ENCODE assay signal across 8 mouse cellular contexts in genomic region chr6:39724542-39724865, GRCm38 (mm10). TPM values are rescaled to one million over a fixed set of nuclear protein-coding genes. Genes with fewer than 3 reads are reported as not detected.
DNase-seq lines count a peak whose midpoint lies in the region; ATAC-seq and TF ChIP-seq lines count a peak whose summit lies in the region.

No protein-coding gene starts in this region.

- peak overlapping the region; percentile 90 for H3K9ac ChIP-seq in forebrain, embryonic 12.5 days
- H3K9ac ChIP-seq in limb, embryonic 15.5 days: peak overlapping the region; percentile 85

- no peaks in the 10 kb centered on the region for H3K9me3 ChIP-seq in forebrain, embryonic 12.5 days
- H3K9me3 ChIP-seq in limb, embryonic 15.5 days: no peaks in the 10 kb centered on the region

- WGBS in kidney, adult 2 months: under 1% methylated on average over 12 of the region's 12 CpGs
- WGBS in forebrain, embryonic 12.5 days: 0% methylated on average over 12 of the region's 12 CpGs
- under 1% methylated on average over 12 of the region's 12 CpGs for WGBS in limb, embryonic 15.5 days
- WGBS in small intestine, adult 2 months: under 1% methylated on average over 12 of the region's 12 CpGs

- no peak for TF ChIP-seq POLR2A in kidney, adult 2 months (IDR thresholded peaks at IDR 0.05; ENCODE audit: low read depth, low read length)
- no peak for TF ChIP-seq POLR2A in small intestine, adult 2 months (IDR thresholded peaks at IDR 0.05; ENCODE audit: low read depth, low read length)

- peak; percentile 39 for ATAC-seq in forebrain, embryonic 12.5 days (ENCODE audit: low FRiP score)
- peak; percentile 38; the same call in 1 of the 2 replicates for ATAC-seq in limb, embryonic 15.5 days (ENCODE audit: insufficient number of reproducible peaks, low FRiP score, low TSS enrichment, low read depth)

- DNase-seq in kidney, adult 2 months: no peak
- DNase-seq in kidney, adult 11 months: no peak
- DNase-seq in MN1 (ENCODE audit: low spot score): peak; percentile 27
- no peak for DNase-seq in cerebellum, postnatal 4 days (ENCODE audit: low spot score in 2 of 2)
- DNase-seq in gastrocnemius, adult 18-20 months (ENCODE audit: low spot score): no peak

- peak overlapping the region; percentile 94 for H3K4me3 ChIP-seq in kidney, adult 2 months (ENCODE audit: insufficient read depth, low read depth, low read length)
- H3K4me3 ChIP-seq in forebrain, embryonic 12.5 days (replicated peaks): peak overlapping the region; percentile 91
- H3K4me3 ChIP-seq in limb, embryonic 15.5 days: peak overlapping the region; percentile 89
- H3K4me3 ChIP-seq in small intestine, adult 2 months (ENCODE audit: low read depth, low read length): peak overlapping the region; percentile 100

- H3K27me3 ChIP-seq in kidney, adult 2 months (replicated peaks; ENCODE audit: control insufficient read depth, insufficient read depth, low read length): no peaks in the 10 kb centered on the region
- no peaks in the 10 kb centered on the region for H3K27me3 ChIP-seq in forebrain, embryonic 12.5 days
- H3K27me3 ChIP-seq in limb, embryonic 15.5 days: no peaks in the 10 kb centered on the region
- no peaks in the 10 kb centered on the region for H3K27me3 ChIP-seq in small intestine, adult 2 months (ENCODE audit: control insufficient read depth, insufficient read depth, low read length)

- peak overlapping the region; percentile 83 for H3K4me2 ChIP-seq in forebrain, embryonic 12.5 days
- peak overlapping the region; percentile 64 for H3K4me2 ChIP-seq in limb, embryonic 15.5 days

- TF ChIP-seq CTCF in kidney, adult 2 months (conservative IDR thresholded peaks at IDR 0.05; ENCODE audit: insufficient read depth, insufficient read length, low read depth, low read length): no peak
- TF ChIP-seq CTCF in small intestine, adult 2 months (IDR thresholded peaks at IDR 0.05; ENCODE audit: extremely low read depth, insufficient read length, insufficient replicate concordance, low read depth, low read length): no peak

- H3K4me1 ChIP-seq in kidney, adult 2 months (ENCODE audit: control insufficient read depth, insufficient read depth, low read length): peaks cover 5% of the 10 kb centered on the region; the same call in 1 of the 2 replicates
- peaks cover 31% of the 10 kb centered on the region for H3K4me1 ChIP-seq in forebrain, embryonic 12.5 days
- peaks cover 12% of the 10 kb centered on the region for H3K4me1 ChIP-seq in limb, embryonic 15.5 days
- peaks cover 4% of the 10 kb centered on the region; the same call in 1 of the 2 replicates for H3K4me1 ChIP-seq in small intestine, adult 2 months (ENCODE audit: control insufficient read depth, insufficient read depth, insufficient read length, low read length)

- H3K36me3 ChIP-seq in kidney, adult 2 months (ENCODE audit: control insufficient read depth, insufficient read depth, low read length): no peaks in the 10 kb centered on the region
- H3K36me3 ChIP-seq in forebrain, embryonic 12.5 days (replicated peaks): no peaks in the 10 kb centered on the region
- no peaks in the 10 kb centered on the region for H3K36me3 ChIP-seq in limb, embryonic 15.5 days
- H3K36me3 ChIP-seq in small intestine, adult 2 months (ENCODE audit: control insufficient read depth, insufficient read depth, low read length): no peaks in the 10 kb centered on the region

- peak overlapping the region; percentile 74 for H3K27ac ChIP-seq in kidney, adult 2 months (ENCODE audit: insufficient read depth, low read depth, low read length)
- H3K27ac ChIP-seq in forebrain, embryonic 12.5 days: peak overlapping the region; percentile 95
- H3K27ac ChIP-seq in limb, embryonic 15.5 days: peak overlapping the region; percentile 97
- H3K27ac ChIP-seq in small intestine, adult 2 months (ENCODE audit: insufficient read depth, low read depth, low read length): peak overlapping the region; percentile 58

RNA-seq across cellular contexts. Expression of gene Braf, which starts 0.8 kb away (rescaled TPM):
- polyA plus RNA-seq in kidney, adult 2 months (2012; rRNA removed): 9.2 and 12.0 TPM in 2 replicates
- 24.9 and 27.1 TPM in 2 replicates for polyA plus RNA-seq in forebrain, embryonic 12.5 days (2016; fragmentation: Nextera tagmentation; extraction: Ambion mirVana)
- 15.1 and 16.5 TPM in 2 replicates for polyA plus RNA-seq in limb, embryonic 15.5 days (2015; fragmentation: Nextera tagmentation; extraction: Ambion mirVana)
- 2.2 TPM in 2 replicates for polyA plus RNA-seq in small intestine, adult 2 months (2012; rRNA removed)
- total RNA-seq in gastrocnemius, adult 18-20 months (2021): 1 to 10 TPM; 5.0 to 6.2 TPM
